Mouse (Mus musculus): ENCODE measurements at regions not wholly inside any gene's neighbourhood (a gene's known extent, or its start where the extent isn't known, plus 50 kb on each side); places are given as distances from the start of the nearest gene placed in this dataset.

DNA sequence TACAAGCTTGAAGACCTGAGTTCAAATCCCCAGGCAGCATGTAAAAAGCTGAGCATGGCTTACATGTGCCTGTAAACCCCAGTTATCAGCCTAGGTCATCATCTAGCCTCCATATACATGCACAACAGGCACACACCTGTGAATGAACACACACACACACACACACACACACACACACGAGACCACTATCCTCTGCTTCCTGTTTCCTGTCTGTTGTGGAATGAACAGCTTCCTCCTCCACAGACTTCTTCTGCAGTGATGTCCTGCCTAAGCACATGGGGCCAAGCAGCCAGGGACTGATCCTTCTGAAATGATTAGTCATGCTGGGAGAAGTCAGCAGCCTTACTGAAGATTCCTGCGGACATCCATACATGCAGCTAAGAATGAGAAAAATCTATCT lies 76.4 kb upstream of the Foxk1 start:
- TF ChIP-seq EP300 (optimal IDR thresholded peaks at IDR 0.05) (no peak), CTCF (IDR thresholded peaks at IDR 0.05; ENCODE audit: low read depth) (no peak)

All from stomach, postnatal 0 days (tissue).